Mouse (Mus musculus) adrenal gland, adult 10 weeks (tissue): ENCODE measurements around the gene Vmn1r70. TPM values are rescaled to one million over a fixed set of nuclear protein-coding genes. Genes with fewer than 3 reads are reported as not detected.

ENCODE experiments used
- polyA plus RNA-seq: library from polyadenylated mRNA; stranded (reverse); fragments of 350-450 nt; fragmentation: Illumina TruSeq; extraction: RNeasy Lipid Tissue Mini Kit (QIAGEN cat#74804); gene quantifications from one replicate; pipeline ENCODE4 v1.2.3, GENCODE M21; 2014; ENCODE audit warnings: low read depth, low replicate concordance

The Vmn1r70 gene
- not detected for polyA plus RNA-seq

GRCm38 (mm10) chr7:10631232-10631631, at the start of gene Vmn1r70:
TSS of gene Vmn1r70 (plus strand) at chr7:10631532.

GRCm38 (mm10) chr7:10613559-10613958, 17.8 kb upstream of the Vmn1r70 start, which contains the start of gene Vmn1r69:
TSS of gene Vmn1r69 (minus strand) at chr7:10613659.

Other genes starting within 250 kb of the Vmn1r70 start
- gene Vmn1r67, start 188.2 kb upstream of the Vmn1r70 start, polyA plus RNA-seq, result not detected
- 5.8 TPM for gene Zik1, start 136.1 kb upstream of the Vmn1r70 start, polyA plus RNA-seq
- not detected for gene Vmn1r68, start 73.0 kb upstream of the Vmn1r70 start, polyA plus RNA-seq
- gene Vmn1r69, start 17.9 kb upstream of the Vmn1r70 start, polyA plus RNA-seq, result not detected
- not detected for gene Nlrp4b, start 56.3 kb downstream of the Vmn1r70 start, polyA plus RNA-seq
- gene Vmn1r71, start 122.8 kb downstream of the Vmn1r70 start, polyA plus RNA-seq, result not detected